Comparison of ENCODE assay signal across 12 mouse cellular contexts in genomic region chr7:36236673-36237072, GRCm38 (mm10).
A peak's percentile ranks its signal among the peaks of the same experiment; 100 is the strongest.
DNase-seq lines count a peak whose midpoint lies in the region; ATAC-seq and TF ChIP-seq lines count a peak whose summit lies in the region.
"Had no signal": no experiment of that assay in that cellular context is flagged by ENCODE, and none has a peak within 500 bp of the region (broad histone marks: within the 10 kb centered on the region; RNA-seq: fewer than 3 reads in every experiment).

No protein-coding gene starts in this region.

- TF ChIP-seq EP300 in CH12.LX (IDR thresholded peaks at IDR 0.05; ENCODE audit: low read length) (no peak), ES-Bruce4 (IDR thresholded peaks at IDR 0.05; ENCODE audit: insufficient read depth, low read depth, low read length) (no peak)

- H3K9me3 ChIP-seq in CH12.LX (replicated peaks; ENCODE audit: low read length) = peaks cover 74% of the 10 kb centered on the region
- H3K9me3 ChIP-seq in ES-Bruce4 (replicated peaks; ENCODE audit: control insufficient read depth, insufficient read depth, low read length, poor library complexity, severe bottlenecking) = no peaks in the 10 kb centered on the region
- H3K9me3 ChIP-seq: hindbrain, embryonic 13.5 days; liver, embryonic 13.5 days had no signal

- no peak for DNase-seq in left cerebral cortex, adult 2 months (ENCODE audit: extremely low spot score in 1 of 2, low spot score in 2 of 2)
- DNase-seq in left cerebral cortex, postnatal 25 days (ENCODE audit: low spot score in 2 of 2) = no peak
- peak; percentile 0 for DNase-seq in CH12.LX (ENCODE audit: extremely low read depth)
- DNase-seq in induced T-regulatory cell, adult 2 months (ENCODE audit: low read depth) = peak; percentile 6
- no peak for DNase-seq in cerebellum, adult 18-20 months
- DNase-seq: cerebellum, adult 9-10 months; embryo, embryonic 11 days; liver, embryonic 13.5 days had no signal

- no peak for ATAC-seq in granulocyte monocyte progenitor cell, adult 5-6 weeks (replicated peaks; ENCODE audit: poor library complexity, severe bottlenecking)

- no peak overlapping the region for H3K9ac ChIP-seq in CH12.LX (ENCODE audit: insufficient read depth, low read depth)
- no peak overlapping the region for H3K9ac ChIP-seq in ES-Bruce4 (ENCODE audit: low read depth, poor library complexity, severe bottlenecking)
- H3K9ac ChIP-seq: hindbrain, embryonic 13.5 days; liver, embryonic 13.5 days had no signal

- H3K27me3 ChIP-seq in CH12.LX (replicated peaks) (no peaks in the 10 kb centered on the region), ES-Bruce4 (ENCODE audit: control insufficient read depth, insufficient read depth, low read length, poor library complexity, severe bottlenecking) (no peaks in the 10 kb centered on the region)
- H3K27me3 ChIP-seq: hindbrain, embryonic 13.5 days; liver, embryonic 13.5 days had no signal

- no peak overlapping the region for H3K27ac ChIP-seq in left cerebral cortex, adult 2 months
- no peak overlapping the region for H3K27ac ChIP-seq in CH12.LX (ENCODE audit: insufficient read depth, low read depth)
- H3K27ac ChIP-seq in ES-Bruce4 (ENCODE audit: insufficient read depth, low read length) = no peak overlapping the region
- H3K27ac ChIP-seq: hindbrain, embryonic 13.5 days; liver, embryonic 13.5 days had no signal

- H3K4me1 ChIP-seq in CH12.LX (ENCODE audit: control insufficient read depth in 1 of 2, insufficient read depth in 2 of 2) (no peaks in the 10 kb centered on the region), ES-Bruce4 (ENCODE audit: control insufficient read depth, insufficient read depth, low read length) (no peaks in the 10 kb centered on the region)
- H3K4me1 ChIP-seq: hindbrain, embryonic 13.5 days; liver, embryonic 13.5 days had no signal

- in situ Hi-C loops in CH12.LX (cut with MboI; ENCODE audit: low pct_ligation_motif_present, low pct_unique_long_range_greater_than_20kb, low sequenced_read_pairs) = no loop called here

- TF ChIP-seq RAD21 in CH12.LX (IDR thresholded peaks at IDR 0.05; ENCODE audit: low read depth, low read length) = no peak

- intact Hi-C loops in left cerebral cortex, adult 2 months (cut with DNase I) = no loop called here
- intact Hi-C loops in left cerebral cortex, postnatal 25 days (cut with DNase I) = no loop called here

- TF ChIP-seq POLR2A in CH12.LX (IDR thresholded peaks at IDR 0.05; ENCODE audit: low read depth, low read length) = no peak
- TF ChIP-seq POLR2A in ES-Bruce4 (IDR thresholded peaks at IDR 0.05; ENCODE audit: insufficient read depth, low read length) = no peak

- no peak overlapping the region for H3K4me2 ChIP-seq in CH12.LX (ENCODE audit: insufficient read depth, low read depth, poor library complexity, severe bottlenecking)
- H3K4me2 ChIP-seq: hindbrain, embryonic 13.5 days; liver, embryonic 13.5 days had no signal

- no peaks in the 10 kb centered on the region for H3K79me2 ChIP-seq in CH12.LX (replicated peaks; ENCODE audit: control insufficient read depth, extremely low read depth, insufficient read depth, poor library complexity, severe bottlenecking)

- H3K4me3 ChIP-seq in left cerebral cortex, adult 2 months = no peak overlapping the region
- H3K4me3 ChIP-seq in CH12.LX (replicated peaks in 1 of 3; ENCODE audit: low read depth in 2 of 3, low read length in 2 of 3, poor library complexity in 1 of 3) (no peak overlapping the region), ES-Bruce4 (ENCODE audit: low read depth, low read length) (no peak overlapping the region)
- H3K4me3 ChIP-seq: erythroblast, embryonic 14.5 days; hindbrain, embryonic 13.5 days; liver, embryonic 13.5 days had no signal

- H3K36me3 ChIP-seq in CH12.LX (replicated peaks in 1 of 2; ENCODE audit: control insufficient read depth in 1 of 2, insufficient read depth in 1 of 2, low read length in 1 of 2) (no peaks in the 10 kb centered on the region), ES-Bruce4 (ENCODE audit: control insufficient read depth, insufficient read depth, low read length, poor library complexity, severe bottlenecking) (no peaks in the 10 kb centered on the region)
- H3K36me3 ChIP-seq: hindbrain, embryonic 13.5 days; liver, embryonic 13.5 days had no signal

- peak; percentile 33 for TF ChIP-seq CTCF in left cerebral cortex, adult 2 months (IDR thresholded peaks at IDR 0.05)
- no peak for TF ChIP-seq CTCF in CH12.LX (conservative IDR thresholded peaks at IDR 0.05 in 1 of 2, IDR thresholded peaks at IDR 0.05 in 1 of 2; ENCODE audit: low read depth in 2 of 2, low read length in 2 of 2)
- peak; percentile 14 for TF ChIP-seq CTCF in ES-Bruce4 (IDR thresholded peaks at IDR 0.05; ENCODE audit: low read depth, low read length)

- dilution Hi-C loops in CH12.LX (cut with MboI; ENCODE audit: extremely low pct_ligation_motif_present, extremely low pct_unique_long_range_greater_than_20kb, low sequenced_read_pairs) = no loop called here

TF ChIP-seq in CH12.LX, 34 proteins besides CTCF, POLR2A, EP300 and RAD21:
- TF ChIP-seq JUND (conservative IDR thresholded peaks at IDR 0.05; ENCODE audit: low read depth, low read length) = no peak
- TF ChIP-seq SIN3A (IDR thresholded peaks at IDR 0.05; ENCODE audit: low read length) = no peak
- no peak for TF ChIP-seq MXI1 (IDR thresholded peaks at IDR 0.05; ENCODE audit: low read depth, low read length)
- TF ChIP-seq UBTF (IDR thresholded peaks at IDR 0.05; ENCODE audit: low read depth, low read length) = no peak
- TF ChIP-seq CHD1 (IDR thresholded peaks at IDR 0.05; ENCODE audit: low read depth, low read length) = no peak
- TF ChIP-seq MAZ (IDR thresholded peaks at IDR 0.05; ENCODE audit: low read depth, low read length) = no peak
- no peak for TF ChIP-seq ZNF384 (IDR thresholded peaks at IDR 0.05; ENCODE audit: low read depth, low read length)
- no peak for TF ChIP-seq ELF1 (IDR thresholded peaks at IDR 0.05; ENCODE audit: low read depth, low read length)
- TF ChIP-seq CHD2 (IDR thresholded peaks at IDR 0.05; ENCODE audit: low read length) = no peak
- no peak for TF ChIP-seq ZMIZ1 (IDR thresholded peaks at IDR 0.05; ENCODE audit: low read depth, low read length)
- TF ChIP-seq RCOR1 (conservative IDR thresholded peaks at IDR 0.05; ENCODE audit: low read depth, low read length) = no peak
- no peak for TF ChIP-seq BHLHE40 (IDR thresholded peaks at IDR 0.05; ENCODE audit: low read depth, low read length)
- no peak for TF ChIP-seq MAX (IDR thresholded peaks at IDR 0.05; ENCODE audit: low read length)
- no peak for TF ChIP-seq MEF2A (IDR thresholded peaks at IDR 0.05; ENCODE audit: borderline replicate concordance, low read depth, low read length)
- no peak for TF ChIP-seq IRF4 (IDR thresholded peaks at IDR 0.05; ENCODE audit: low read depth, low read length)
- TF ChIP-seq NELFE (IDR thresholded peaks at IDR 0.05; ENCODE audit: low read depth, low read length) = no peak
- no peak for TF ChIP-seq SMC3 (IDR thresholded peaks at IDR 0.05; ENCODE audit: low read depth, low read length)
- no peak for TF ChIP-seq KAT2A (IDR thresholded peaks at IDR 0.05; ENCODE audit: insufficient replicate concordance, low read length)
- TF ChIP-seq USF1 (IDR thresholded peaks at IDR 0.05; ENCODE audit: low read depth, low read length) = no peak

Comparison
In these comparisons a context has a peak if more than half of its experiments do, and no peak if none do; other contexts are left out.
1. DNase-seq: peak in CH12.LX (single experiment) and induced T-regulatory cell, adult 2 months (single experiment); none in left cerebral cortex, adult 2 months (0 of 2), left cerebral cortex, postnatal 25 days (0 of 2) and cerebellum, adult 18-20 months (0 of 2).
2. CTCF ChIP-seq: peak in left cerebral cortex, adult 2 months (single experiment) and ES-Bruce4 (single experiment); none in CH12.LX (0 of 2).